Mouse (Mus musculus): ENCODE data around the gene Nell1. TPM values are rescaled to one million over a fixed set of nuclear protein-coding genes. Genes with fewer than 3 reads are reported as not detected.

The Nell1 gene
- total RNA-seq, 2 experiments from 2014 or later, result not detected

- no peak for ATAC-seq (replicated peaks; ENCODE audit: low FRiP score, poor library complexity, severe bottlenecking)
These were observed 507.3 kb downstream of the Nell1 start for GRCm38 (mm10) chr7:50482011-50482410.

GRCm38 (mm10) chr7:50485304-50485703 lies 510.6 kb downstream of the Nell1 start:
- ATAC-seq (replicated peaks; ENCODE audit: low FRiP score, poor library complexity, severe bottlenecking), result no peak

GRCm38 (mm10) chr7:50486884-50487420 lies 512.3 kb downstream of the Nell1 start:
- ATAC-seq (replicated peaks; ENCODE audit: low FRiP score, poor library complexity, severe bottlenecking), result no peak

GRCm38 (mm10) chr7:50501562-50501961 lies 526.9 kb downstream of the Nell1 start:
- ATAC-seq (replicated peaks; ENCODE audit: low FRiP score, poor library complexity, severe bottlenecking), result no peak

- ATAC-seq (replicated peaks; ENCODE audit: low FRiP score, poor library complexity, severe bottlenecking), result no peak
These were observed 532.4 kb downstream of the Nell1 start for GRCm38 (mm10) chr7:50507047-50507446.

GRCm38 (mm10) chr7:50514830-50515229 lies 540.2 kb downstream of the Nell1 start:
- no peak for ATAC-seq (replicated peaks; ENCODE audit: low FRiP score, poor library complexity, severe bottlenecking)

- ATAC-seq (replicated peaks; ENCODE audit: low FRiP score, poor library complexity, severe bottlenecking), result no peak
These were observed 542.0 kb downstream of the Nell1 start for GRCm38 (mm10) chr7:50516681-50517080.

- no peak for ATAC-seq (replicated peaks; ENCODE audit: low FRiP score, poor library complexity, severe bottlenecking)
These were observed 568.7 kb downstream of the Nell1 start for GRCm38 (mm10) chr7:50543373-50543772.

GRCm38 (mm10) chr7:50549572-50549971 lies 574.9 kb downstream of the Nell1 start:
- no peak for ATAC-seq (replicated peaks; ENCODE audit: low FRiP score, poor library complexity, severe bottlenecking)

- ATAC-seq (replicated peaks; ENCODE audit: low FRiP score, poor library complexity, severe bottlenecking), result no peak
These were observed 576.8 kb downstream of the Nell1 start for GRCm38 (mm10) chr7:50551426-50551825.

- no peak for ATAC-seq (replicated peaks; ENCODE audit: low FRiP score, poor library complexity, severe bottlenecking)
These were observed 588.0 kb downstream of the Nell1 start for GRCm38 (mm10) chr7:50562708-50563107.

GRCm38 (mm10) chr7:50573841-50574240 lies 599.2 kb downstream of the Nell1 start:
- ATAC-seq (replicated peaks; ENCODE audit: low FRiP score, poor library complexity, severe bottlenecking), result no peak

- ATAC-seq (replicated peaks; ENCODE audit: low FRiP score, poor library complexity, severe bottlenecking), result no peak
These were observed 614.2 kb downstream of the Nell1 start for GRCm38 (mm10) chr7:50588642-50589424.

GRCm38 (mm10) chr7:50598890-50599289 lies 624.2 kb downstream of the Nell1 start, which contains the start of gene 4933405O20Rik:
4933405O20Rik (plus strand) TSS chr7:50599190.
- ATAC-seq (replicated peaks; ENCODE audit: low FRiP score, poor library complexity, severe bottlenecking), result no peak

GRCm38 (mm10) chr7:50614101-50614500 lies 639.4 kb downstream of the Nell1 start:
- no peak for ATAC-seq (replicated peaks; ENCODE audit: low FRiP score, poor library complexity, severe bottlenecking)

- ATAC-seq (replicated peaks; ENCODE audit: low FRiP score, poor library complexity, severe bottlenecking), result no peak
These were observed 654.5 kb downstream of the Nell1 start for GRCm38 (mm10) chr7:50629186-50629585.

- ATAC-seq (replicated peaks; ENCODE audit: low FRiP score, poor library complexity, severe bottlenecking), result no peak
These were observed 658.5 kb downstream of the Nell1 start for GRCm38 (mm10) chr7:50633147-50633546.

GRCm38 (mm10) chr7:50672266-50672665 lies 697.6 kb downstream of the Nell1 start:
- ATAC-seq (replicated peaks; ENCODE audit: low FRiP score, poor library complexity, severe bottlenecking), result no peak

GRCm38 (mm10) chr7:50675444-50675843 lies 700.8 kb downstream of the Nell1 start:
- ATAC-seq (replicated peaks; ENCODE audit: low FRiP score, poor library complexity, severe bottlenecking), result no peak

- no peak for ATAC-seq (replicated peaks; ENCODE audit: low FRiP score, poor library complexity, severe bottlenecking)
These were observed 702.8 kb downstream of the Nell1 start for GRCm38 (mm10) chr7:50677511-50677910.

GRCm38 (mm10) chr7:50686337-50686736 lies 711.7 kb downstream of the Nell1 start:
- ATAC-seq (replicated peaks; ENCODE audit: low FRiP score, poor library complexity, severe bottlenecking), result no peak

Measured in erythroid progenitor cell, adult 5-6 weeks (primary cell).